Comparison of ENCODE assay signal across 9 mouse cellular contexts in genomic region chr13:51313129-51313850, GRCm38 (mm10).
DNase-seq lines count a peak whose midpoint lies in the region; ATAC-seq and TF ChIP-seq lines count a peak whose summit lies in the region.
"Had no signal": no experiment of that assay in that cellular context is flagged by ENCODE, and none has a peak within 500 bp of the region (broad histone marks: within the 10 kb centered on the region; RNA-seq: fewer than 3 reads in every experiment).

No protein-coding gene starts in this region.

- DNase-seq in forebrain, embryonic 11.5 days (ENCODE audit: low spot score) = no peak
- peak; percentile 44 for DNase-seq in gastrocnemius, postnatal 10 days
- peak; percentile 26 for DNase-seq in kidney, adult 9 months
- DNase-seq in lung, postnatal 4 days = peak; percentile 26 to 79
- no peak for DNase-seq in layer of hippocampus, adult 9-10 months (ENCODE audit: low spot score)
- DNase-seq in thymus, adult 2 months = no peak
- DNase-seq in layer of hippocampus, adult 11-12 months (ENCODE audit: low spot score) = no peak

- TF ChIP-seq POLR2A in thymus, adult 2 months (IDR thresholded peaks at IDR 0.05; ENCODE audit: control insufficient read depth, extremely low read depth, insufficient read depth, low read length, poor library complexity) = no peak

- TF ChIP-seq CTCF in thymus, adult 2 months (IDR thresholded peaks at IDR 0.05; ENCODE audit: borderline replicate concordance, control insufficient read depth, extremely low read depth, insufficient read depth, low read length, poor library complexity) = no peak

- WGBS in forebrain, embryonic 11.5 days = 54% methylated on average over 5 of the region's 5 CpGs
- WGBS in forebrain, embryonic 16.5 days = 58% methylated on average over 5 of the region's 5 CpGs
- 95% methylated on average over 5 of the region's 5 CpGs for WGBS in thymus, adult 2 months

- no peaks in the 10 kb centered on the region for H3K36me3 ChIP-seq in forebrain, embryonic 11.5 days (ENCODE audit: control insufficient read depth, insufficient read depth, low read length)
- H3K36me3 ChIP-seq in forebrain, embryonic 16.5 days (ENCODE audit: control insufficient read depth, insufficient read depth) = no peaks in the 10 kb centered on the region
- no peaks in the 10 kb centered on the region for H3K36me3 ChIP-seq in thymus, adult 2 months (ENCODE audit: control insufficient read depth, insufficient read depth, low read length)

- H3K27ac ChIP-seq in forebrain, embryonic 11.5 days (ENCODE audit: low read depth, low read length) = peak overlapping the region; percentile 80; the same call in 1 of the 2 replicates
- no peak overlapping the region for H3K27ac ChIP-seq in forebrain, embryonic 16.5 days (ENCODE audit: low read length)
- no peak overlapping the region for H3K27ac ChIP-seq in thymus, adult 2 months (ENCODE audit: control insufficient read depth, insufficient read depth, low read length)
- H3K27ac ChIP-seq: liver, embryonic 14.5 days had no signal

- no peaks in the 10 kb centered on the region for H3K27me3 ChIP-seq in forebrain, embryonic 11.5 days (ENCODE audit: control insufficient read depth, insufficient read depth, low read length)
- H3K27me3 ChIP-seq in forebrain, embryonic 16.5 days (replicated peaks; ENCODE audit: control insufficient read depth, insufficient read depth, low read length) = no peaks in the 10 kb centered on the region
- H3K27me3 ChIP-seq in thymus, adult 2 months (ENCODE audit: control insufficient read depth, insufficient read depth, low read length) = no peaks in the 10 kb centered on the region

- H3K4me3 ChIP-seq in forebrain, embryonic 11.5 days (ENCODE audit: low read depth, low read length) = no peak overlapping the region
- H3K4me3 ChIP-seq in forebrain, embryonic 16.5 days (replicated peaks; ENCODE audit: low read length) = no peak overlapping the region
- H3K4me3 ChIP-seq in thymus, adult 2 months (ENCODE audit: control insufficient read depth, insufficient read depth, low read length) = no peak overlapping the region

- H3K4me1 ChIP-seq in forebrain, embryonic 11.5 days (replicated peaks; ENCODE audit: control insufficient read depth, insufficient read depth, low read length) = peaks cover 11% of the 10 kb centered on the region
- H3K4me1 ChIP-seq in forebrain, embryonic 16.5 days (replicated peaks; ENCODE audit: control insufficient read depth, insufficient read depth, low read length) = peaks cover 13% of the 10 kb centered on the region
- no peaks in the 10 kb centered on the region for H3K4me1 ChIP-seq in thymus, adult 2 months (replicated peaks; ENCODE audit: control insufficient read depth, insufficient read depth, low read length)

- H3K4me2 ChIP-seq in forebrain, embryonic 11.5 days (ENCODE audit: low read depth, low read length, severe bottlenecking) = no peak overlapping the region
- no peak overlapping the region for H3K4me2 ChIP-seq in forebrain, embryonic 16.5 days (ENCODE audit: low read length)

- H3K9me3 ChIP-seq in forebrain, embryonic 11.5 days (ENCODE audit: control insufficient read depth, low read length) = 0 out of 2 replicates have a peak, but pooled peaks cover 3% of the 10 kb centered on the region
- H3K9me3 ChIP-seq in forebrain, embryonic 16.5 days (ENCODE audit: control insufficient read depth, low read length) = no peaks in the 10 kb centered on the region

- no peak overlapping the region for H3K9ac ChIP-seq in forebrain, embryonic 11.5 days (ENCODE audit: low read length)
- no peak overlapping the region for H3K9ac ChIP-seq in forebrain, embryonic 16.5 days (replicated peaks; ENCODE audit: low read depth, low read length)
- H3K9ac ChIP-seq: liver, embryonic 14.5 days had no signal

- ATAC-seq in forebrain, embryonic 11.5 days (replicated peaks; ENCODE audit: low FRiP score) = peak; percentile 38; the same call in 1 of the 2 replicates
- ATAC-seq in forebrain, embryonic 16.5 days = no peak

Comparison
In these comparisons a context has a peak if more than half of its experiments do, and no peak if none do; other contexts are left out.
1. DNase-seq: peak in gastrocnemius, postnatal 10 days (single experiment), kidney, adult 9 months (single experiment) and lung, postnatal 4 days (2 of 2); none in forebrain, embryonic 11.5 days (single experiment), layer of hippocampus, adult 9-10 months (single experiment), thymus, adult 2 months (single experiment) and layer of hippocampus, adult 11-12 months (single experiment).